Mouse (Mus musculus) heart, embryonic 16.5 days (tissue): ENCODE data around the gene Dock2. TPM values are rescaled to one million over a fixed set of nuclear protein-coding genes. Genes with fewer than 3 reads are reported as not detected.

Experiments used
- ATAC-seq: fragments of 200-750 bp; cut with Nextera tagmentation; replicated peaks from 2 replicates; pipeline ENCODE4 v1.8.0; 2017; ENCODE audit warnings: moderate number of reproducible peaks; ENCODE audit not compliant: insufficient read depth, low FRiP score; ENCODE audit errors: extremely low read depth
- H3K27ac ChIP-seq: fragments of 300-500 bp; sonication (generic); 2 replicates; pipeline ENCODE4 v1.5.1; 2014; ENCODE audit warnings: mild to moderate bottlenecking, low read length, control low read depth, moderate library complexity
- H3K27me3 ChIP-seq: fragments of 300-500 bp; sonication (generic); 2 replicates; pipeline ENCODE4 v1.6.1; 2014; ENCODE audit warnings: low read length, mixed read lengths; ENCODE audit not compliant: control insufficient read depth, insufficient read depth
- H3K36me3 ChIP-seq: fragments of 300-500 bp; sonication (generic); 2 replicates; pipeline ENCODE4 v1.6.1; 2014; ENCODE audit not compliant: control insufficient read depth, insufficient read depth
- H3K4me1 ChIP-seq: fragments of 300-500 bp; sonication (generic); 2 replicates; pipeline ENCODE4 v1.6.1; 2014; ENCODE audit warnings: low read length, mixed read lengths; ENCODE audit not compliant: control insufficient read depth, insufficient read depth
- H3K4me2 ChIP-seq: fragments of 300-500 bp; sonication (generic); 2 replicates; pipeline ENCODE4 v1.6.1; 2014; ENCODE audit warnings: low read depth, mild to moderate bottlenecking, control low read depth, low read length
- H3K4me3 ChIP-seq: fragments of 300-500 bp; sonication (generic); 2 replicates; pipeline ENCODE4 v1.5.1; 2014; ENCODE audit warnings: mild to moderate bottlenecking, control low read depth, low read length
- H3K9ac ChIP-seq: fragments of 300-500 bp; sonication (generic); 2 replicates; pipeline ENCODE4 v1.6.1; 2014; ENCODE audit warnings: low read length, control low read depth
- H3K9me3 ChIP-seq: fragments of 300-500 bp; sonication (generic); replicated peaks from 2 replicates; pipeline ENCODE4 v1.6.1; 2016; ENCODE audit warnings: low read length; ENCODE audit not compliant: control insufficient read depth
- WGBS: fragments of 180-500 bp; shearing (Covaris S2); extraction: QIAGEN DNeasy Blood & Tissue Kit; methylation state at CpG from one replicate; pipeline ENCODE4 v1.1.7; 2014; 5-methylcytosine and 5-hydroxymethylcytosine counted together
- polyA plus RNA-seq: library from polyadenylated mRNA; unstranded; fragments of >200 nt; fragmentation: Nextera tagmentation; extraction: Ambion mirVana; gene quantifications from 2 replicates; pipeline ENCODE4 v1.2.1, GENCODE M21; 2015

Gene Dock2
- polyA plus RNA-seq, 1 experiment from 2014 or later, result 5.3 TPM

DNA sequence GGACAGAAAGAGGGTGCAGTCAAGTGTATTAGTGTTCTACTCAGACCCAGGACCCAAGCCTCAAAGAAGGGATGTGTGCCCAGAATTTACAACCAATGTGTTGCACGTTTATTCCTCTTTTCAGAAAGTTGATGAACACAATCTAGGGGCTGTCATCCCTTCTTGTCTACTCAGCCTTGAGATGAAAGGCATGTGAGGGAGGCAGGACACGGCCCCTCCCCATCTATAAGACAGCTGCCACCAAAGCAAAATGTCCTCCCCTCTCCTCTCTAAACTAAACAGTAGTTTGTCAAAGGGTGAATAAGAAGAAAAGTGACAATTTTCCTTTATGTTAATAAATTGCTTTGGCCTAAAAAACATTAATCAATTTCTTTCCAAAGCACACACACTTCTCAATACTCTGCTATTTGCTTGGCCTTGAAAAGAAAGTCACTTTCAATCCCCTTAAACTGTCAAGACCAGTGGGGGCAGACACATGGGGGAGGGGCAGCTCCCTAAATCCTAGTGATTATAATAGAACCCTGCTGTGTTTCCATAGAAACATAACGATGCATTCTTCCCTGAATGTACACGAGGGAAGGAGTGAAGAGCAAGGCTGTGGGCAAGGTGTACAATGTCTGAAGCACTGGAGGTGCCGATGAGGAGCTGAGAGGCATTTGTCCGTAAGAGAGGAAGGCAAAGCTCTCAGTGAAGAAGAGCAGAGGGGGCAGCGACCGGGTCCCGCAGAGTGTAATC is 367.6 kb downstream of the Dock2 start:
- ATAC-seq, result no peak
- Histone ChIP-seq H3K36me3 (no peaks in the 10 kb centered on the region), H3K9ac (no peak overlapping the region), H3K27ac (no peak overlapping the region), H3K4me2 (no peak overlapping the region), H3K4me1 (no peaks in the 10 kb centered on the region), H3K27me3 (no peaks in the 10 kb centered on the region), H3K9me3 (no peaks in the 10 kb centered on the region), H3K4me3 (no peak overlapping the region)
- 59% methylated on average over 9 of the region's 9 CpGs for WGBS

DNA sequence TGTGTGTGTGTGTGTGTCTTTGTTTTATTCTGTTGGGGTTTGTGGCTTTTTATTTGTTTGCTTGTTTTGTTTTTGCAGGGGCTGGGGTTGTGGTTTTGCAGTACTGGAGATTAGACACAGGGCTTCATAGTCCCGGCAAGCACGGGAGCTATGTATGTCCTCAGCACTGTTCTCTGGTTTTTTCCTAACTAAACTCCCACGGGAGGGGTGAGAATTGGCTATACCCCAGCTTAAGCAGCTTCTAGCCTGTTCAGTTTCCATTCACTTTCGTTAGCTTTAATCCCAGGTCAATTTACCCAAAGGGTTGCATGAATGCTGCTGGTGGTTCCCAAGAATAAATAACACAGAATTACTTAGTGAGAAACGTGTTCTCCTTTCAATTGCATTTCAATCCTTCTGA is 376.8 kb downstream of the Dock2 start:
- 41% methylated on average over 5 of the region's 5 CpGs for whole genome bisulfite sequencing
- no peaks in the 10 kb centered on the region for H3K4me1 ChIP-seq
- H3K4me2 ChIP-seq, result no peak overlapping the region
- H3K27ac ChIP-seq, result no peak overlapping the region
- no peaks in the 10 kb centered on the region for H3K27me3 ChIP-seq
- H3K4me3 ChIP-seq, result no peak overlapping the region
- H3K9ac ChIP-seq, result no peak overlapping the region
- no peak for ATAC-seq
- H3K36me3 ChIP-seq, result no peaks in the 10 kb centered on the region
- H3K9me3 ChIP-seq, result no peaks in the 10 kb centered on the region

DNA sequence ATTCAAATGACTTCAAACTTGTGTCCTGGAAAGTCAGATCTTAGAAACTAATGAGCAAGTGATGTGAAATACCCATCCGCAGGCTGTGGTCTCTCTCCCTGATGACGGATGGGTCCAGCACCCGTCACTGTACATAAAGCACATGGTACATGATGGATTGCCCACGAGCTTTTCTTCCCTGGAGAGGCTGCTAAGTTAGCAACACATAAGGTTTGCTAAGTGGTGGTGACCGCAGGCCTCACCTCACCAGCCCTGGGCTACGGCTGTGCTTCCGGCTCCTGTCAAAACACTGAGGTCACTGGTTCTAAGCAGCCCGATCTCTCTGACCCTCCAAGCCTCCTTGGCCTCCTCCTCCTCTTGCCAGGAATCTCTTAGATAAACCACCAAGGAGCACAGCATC is 377.4 kb downstream of the Dock2 start:
- no peak overlapping the region for H3K4me3 ChIP-seq
- no peak for ATAC-seq

DNA sequence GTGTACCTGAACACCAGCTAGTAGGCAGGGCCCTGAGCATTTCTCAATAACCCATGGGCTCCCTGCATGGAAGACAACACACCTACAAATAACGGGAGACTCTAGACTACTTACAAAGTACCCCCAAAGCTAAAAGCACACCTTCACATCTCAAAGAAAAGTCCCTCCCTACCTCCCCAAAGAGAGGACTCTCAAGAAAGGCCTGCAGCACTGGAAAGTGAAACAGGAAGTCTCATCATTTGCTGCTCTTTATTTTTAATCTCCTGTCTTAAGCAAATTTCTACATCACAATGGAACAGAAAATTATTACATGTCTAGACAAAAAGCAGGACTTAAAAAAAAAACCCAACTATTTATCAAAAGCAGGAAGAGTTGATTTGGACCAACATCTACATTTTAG is 378.4 kb downstream of the Dock2 start:
- Histone ChIP-seq H3K4me1 (no peaks in the 10 kb centered on the region), H3K9ac (no peak overlapping the region), H3K27me3 (no peaks in the 10 kb centered on the region), H3K4me3 (no peak overlapping the region), H3K36me3 (no peaks in the 10 kb centered on the region), H3K27ac (no peak overlapping the region), H3K4me2 (no peak overlapping the region), H3K9me3 (no peaks in the 10 kb centered on the region)
- ATAC-seq, result no peak
- WGBS, result 85% methylated on average over 1 of the region's 1 CpGs

More for the DNA sequence above, 377.4 kb downstream of the Dock2 start:
- H3K9ac ChIP-seq, result no peak overlapping the region
- H3K9me3 ChIP-seq, result no peaks in the 10 kb centered on the region
- H3K4me1 ChIP-seq, result no peaks in the 10 kb centered on the region
- H3K27me3 ChIP-seq, result no peaks in the 10 kb centered on the region
- no peaks in the 10 kb centered on the region for H3K36me3 ChIP-seq
- WGBS, result 55% methylated on average over 8 of the region's 8 CpGs
- H3K27ac ChIP-seq, result no peak overlapping the region
- H3K4me2 ChIP-seq, result no peak overlapping the region

DNA sequence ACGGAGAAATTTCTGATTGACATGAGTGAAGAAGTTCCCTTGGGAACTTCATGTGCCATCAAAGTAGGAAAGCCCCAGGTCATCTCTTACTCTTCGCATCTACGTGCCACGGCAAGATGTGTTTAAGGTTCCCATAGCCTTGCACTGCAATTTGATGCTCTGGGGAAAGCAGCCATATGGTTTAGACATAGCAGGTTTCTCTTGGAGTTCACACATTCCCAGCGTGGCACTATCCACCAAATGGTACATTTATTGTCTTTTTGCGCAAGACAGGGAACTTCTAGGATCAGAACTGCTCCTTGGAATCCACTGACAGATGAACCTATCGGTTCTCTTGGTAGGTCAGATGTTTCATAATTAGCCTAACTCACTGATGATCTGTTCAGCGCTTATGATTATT is 382.3 kb downstream of the Dock2 start:
- no peaks in the 10 kb centered on the region for H3K27me3 ChIP-seq
- no peak overlapping the region for H3K4me3 ChIP-seq
- H3K9me3 ChIP-seq, result no peaks in the 10 kb centered on the region
- H3K36me3 ChIP-seq, result no peaks in the 10 kb centered on the region
- no peak overlapping the region for H3K9ac ChIP-seq
- H3K4me1 ChIP-seq, result no peaks in the 10 kb centered on the region
- WGBS, result 88% methylated on average over 8 of the region's 8 CpGs
- H3K27ac ChIP-seq, result no peak overlapping the region
- no peak for ATAC-seq
- H3K4me2 ChIP-seq, result no peak overlapping the region

DNA sequence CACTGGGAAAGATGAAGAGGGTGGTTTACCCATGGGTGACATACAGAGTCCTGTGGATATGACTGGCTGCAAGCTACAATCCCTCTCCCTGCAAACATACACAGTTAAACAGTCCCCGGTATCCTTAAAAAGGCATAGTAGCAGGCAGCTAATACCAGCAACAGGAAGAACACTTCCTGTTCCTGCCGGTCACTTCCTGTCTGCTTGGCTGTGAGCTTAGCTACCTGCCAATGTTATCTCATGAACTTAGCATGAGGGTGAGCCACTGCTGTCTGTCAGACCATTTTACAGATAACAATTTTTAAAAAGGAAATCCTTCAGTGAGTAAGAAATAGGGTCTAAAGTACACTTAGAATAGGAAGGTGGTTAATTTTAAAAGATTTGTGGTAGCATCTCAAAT is 385.1 kb downstream of the Dock2 start:
- Histone ChIP-seq H3K27me3 (no peaks in the 10 kb centered on the region), H3K27ac (no peak overlapping the region), H3K9me3 (no peaks in the 10 kb centered on the region), H3K9ac (no peak overlapping the region), H3K4me2 (no peak overlapping the region), H3K4me3 (no peak overlapping the region), H3K4me1 (no peaks in the 10 kb centered on the region), H3K36me3 (no peaks in the 10 kb centered on the region)
- WGBS, result 72% methylated on average over 2 of the region's 2 CpGs
- ATAC-seq, result 0 out of 2 replicates have a peak, but pooled peaks have one; percentile 14

DNA sequence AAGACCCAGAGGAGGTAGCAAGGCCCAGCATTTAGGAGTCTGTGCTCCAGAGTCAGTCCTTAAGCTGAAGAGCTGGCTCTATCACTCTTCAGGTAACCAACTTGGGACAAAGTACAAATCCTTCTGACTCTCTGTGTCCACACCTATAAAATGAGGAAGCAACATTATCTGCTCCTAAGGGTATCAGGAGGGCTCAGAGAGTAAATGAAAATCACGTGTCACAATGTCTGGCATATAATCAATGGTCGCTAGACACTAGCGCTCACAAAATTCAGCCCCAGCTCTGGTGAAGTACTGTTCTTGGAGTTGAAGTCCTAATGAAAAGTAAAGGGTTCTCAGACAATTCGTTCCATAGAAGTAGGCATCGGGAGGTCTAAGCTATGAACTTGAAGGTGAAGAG is 386.0 kb downstream of the Dock2 start:
- WGBS, result 87% methylated on average over 5 of the region's 5 CpGs
- Histone ChIP-seq H3K4me1 (no peaks in the 10 kb centered on the region), H3K4me2 (no peak overlapping the region), H3K27ac (no peak overlapping the region), H3K27me3 (no peaks in the 10 kb centered on the region), H3K9me3 (no peaks in the 10 kb centered on the region), H3K4me3 (no peak overlapping the region), H3K9ac (no peak overlapping the region), H3K36me3 (no peaks in the 10 kb centered on the region)
- no peak for ATAC-seq

DNA sequence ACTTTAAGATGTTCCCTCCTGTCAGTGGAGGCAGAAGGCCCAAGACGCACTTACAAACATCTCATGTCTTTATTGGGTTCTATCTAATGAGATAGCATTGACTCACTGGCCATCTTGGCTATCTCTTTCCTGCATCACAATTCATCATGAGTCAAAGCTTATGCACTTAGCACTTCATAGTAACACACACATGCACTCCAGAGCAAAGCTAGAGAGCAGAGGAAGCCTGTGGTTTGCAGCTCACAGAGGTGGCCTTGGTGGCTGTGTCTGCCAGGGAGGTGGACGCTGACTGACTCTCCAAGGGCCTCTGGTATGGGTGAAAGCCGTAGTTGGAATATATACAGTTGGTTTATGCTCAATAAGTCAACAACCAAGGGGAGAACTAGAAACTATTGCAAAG is 387.9 kb downstream of the Dock2 start:
- no peak overlapping the region for H3K4me2 ChIP-seq
- no peak overlapping the region for H3K4me3 ChIP-seq
- H3K27ac ChIP-seq, result no peak overlapping the region
- no peaks in the 10 kb centered on the region for H3K9me3 ChIP-seq
- H3K27me3 ChIP-seq, result no peaks in the 10 kb centered on the region
- no peak overlapping the region for H3K9ac ChIP-seq
- H3K4me1 ChIP-seq, result no peaks in the 10 kb centered on the region
- no peaks in the 10 kb centered on the region for H3K36me3 ChIP-seq
- no peak for ATAC-seq
- 83% methylated on average over 3 of the region's 3 CpGs for WGBS

DNA sequence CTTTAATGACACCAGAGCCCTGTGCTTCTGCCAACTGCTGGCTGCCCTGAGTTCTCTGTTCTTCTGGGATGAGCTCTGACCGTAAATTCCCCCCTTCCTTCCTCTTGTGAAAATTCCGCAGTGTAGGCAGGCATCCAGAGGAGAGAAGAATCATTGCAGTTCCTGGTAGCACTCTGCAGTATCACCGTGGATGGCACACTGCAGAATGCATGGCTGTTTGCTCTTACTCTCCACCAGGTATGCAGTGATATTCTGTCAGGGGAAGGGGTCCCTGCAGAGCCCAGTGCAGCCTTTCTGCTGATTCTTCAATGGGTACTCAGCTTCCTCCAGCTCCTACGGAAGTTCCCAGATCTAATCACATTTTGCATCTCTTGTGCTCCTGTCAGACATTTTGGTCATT is 391.6 kb downstream of the Dock2 start:
- ATAC-seq, result no peak
- 42% methylated on average over 4 of the region's 4 CpGs for WGBS
- no peaks in the 10 kb centered on the region for H3K36me3 ChIP-seq
- H3K27ac ChIP-seq, result no peak overlapping the region
- no peak overlapping the region for H3K9ac ChIP-seq
- no peak overlapping the region for H3K4me3 ChIP-seq
- no peaks in the 10 kb centered on the region for H3K9me3 ChIP-seq
- H3K4me1 ChIP-seq, result no peaks in the 10 kb centered on the region
- no peak overlapping the region for H3K4me2 ChIP-seq
- no peaks in the 10 kb centered on the region for H3K27me3 ChIP-seq
